Mouse (Mus musculus) frontal cortex, postnatal 25 days (tissue): ENCODE results near the gene Marc1.

Experiments used
- DNase-seq, 2 experiments: peaks; one replicate each; pipeline ENCODE4 v3.0.0; 2022; ENCODE audit warnings: low spot score in 2 of 2

Marc1 gene

DNA sequence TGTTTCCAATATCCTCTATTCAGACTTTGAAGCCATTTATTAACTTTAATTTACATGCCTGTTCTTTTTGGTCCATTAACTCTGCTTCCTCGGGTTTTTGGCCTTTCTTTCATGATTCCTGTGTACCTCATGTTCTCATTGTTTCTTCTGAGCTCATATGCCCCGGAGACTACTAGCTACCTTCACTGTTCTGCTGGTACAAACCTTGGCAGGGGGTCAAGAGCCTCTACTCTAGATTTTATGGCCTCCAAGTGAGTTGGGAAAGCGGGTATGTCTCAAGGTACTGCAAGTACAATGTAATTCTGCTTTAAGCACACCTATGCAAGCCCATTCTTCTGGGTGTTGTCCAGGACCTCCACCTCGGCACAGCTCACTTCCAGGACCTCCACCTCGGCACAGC is 48.2 kb downstream of the Marc1 start:
- DNase-seq: no peak

DNA sequence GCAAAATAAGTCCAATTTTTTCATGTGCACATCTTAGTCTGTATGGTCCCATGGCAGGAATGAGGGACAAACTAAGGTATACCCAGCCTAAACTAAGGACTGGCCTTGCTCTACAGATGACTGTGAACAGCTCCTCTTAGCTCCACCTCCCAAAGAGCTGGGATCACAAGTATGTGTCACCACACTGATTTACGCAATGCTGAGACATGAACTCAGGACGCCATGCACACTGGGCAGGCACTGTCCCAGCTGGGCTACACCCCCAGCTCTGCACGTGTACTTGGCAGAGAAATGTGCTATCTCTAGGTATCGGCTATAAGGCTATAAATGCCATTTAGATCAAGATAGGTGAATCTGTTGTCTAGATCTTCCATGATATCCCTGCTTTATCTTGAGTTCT is 49.1 kb downstream of the Marc1 start:
- no peak for DNase-seq

DNA sequence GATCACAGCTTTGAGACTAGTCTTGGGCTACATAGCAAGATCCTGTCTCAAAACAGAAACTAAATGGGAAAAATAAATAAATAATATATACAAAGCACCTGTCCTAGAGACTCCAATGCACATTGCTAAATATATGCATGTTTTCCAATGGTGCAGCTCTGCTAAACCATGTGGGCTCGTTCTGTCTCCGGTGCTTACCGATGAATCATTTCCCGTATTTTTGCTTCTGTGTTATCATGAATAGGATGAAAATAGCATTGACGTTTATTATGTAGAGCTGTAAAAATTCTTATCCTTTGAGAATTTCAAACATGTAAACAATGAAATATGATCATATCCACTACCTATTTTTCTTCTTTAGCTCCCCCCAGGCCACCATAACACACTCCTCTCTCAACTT is 58.4 kb downstream of the Marc1 start:
- no peak for DNase-seq

DNA sequence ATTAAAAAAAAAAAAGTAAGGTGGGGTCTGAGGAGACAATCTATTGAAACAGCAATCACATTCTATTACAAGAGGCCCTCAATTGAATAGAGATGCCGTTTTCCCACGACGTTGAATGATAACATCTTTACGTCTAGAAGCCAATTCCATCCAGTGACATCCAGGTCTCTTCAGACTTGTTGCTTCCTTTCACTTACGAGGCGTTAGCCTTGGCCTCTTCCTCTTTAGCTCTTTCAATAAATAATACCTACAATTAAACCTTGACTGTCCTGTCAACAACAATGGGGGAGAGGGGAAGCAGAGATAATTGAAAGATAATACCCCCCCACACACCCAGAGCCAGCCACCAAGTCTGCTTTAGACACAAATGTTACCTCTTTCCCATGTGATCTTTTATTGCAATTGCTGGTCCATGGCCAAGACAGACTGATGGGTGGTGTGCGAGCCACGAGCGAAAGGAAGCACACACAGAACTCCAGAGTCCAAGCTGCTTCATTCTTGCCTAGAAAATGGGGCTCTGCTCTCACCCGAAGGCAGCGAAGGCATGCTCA is 60.9 kb downstream of the Marc1 start:
- no peak for DNase-seq

DNA sequence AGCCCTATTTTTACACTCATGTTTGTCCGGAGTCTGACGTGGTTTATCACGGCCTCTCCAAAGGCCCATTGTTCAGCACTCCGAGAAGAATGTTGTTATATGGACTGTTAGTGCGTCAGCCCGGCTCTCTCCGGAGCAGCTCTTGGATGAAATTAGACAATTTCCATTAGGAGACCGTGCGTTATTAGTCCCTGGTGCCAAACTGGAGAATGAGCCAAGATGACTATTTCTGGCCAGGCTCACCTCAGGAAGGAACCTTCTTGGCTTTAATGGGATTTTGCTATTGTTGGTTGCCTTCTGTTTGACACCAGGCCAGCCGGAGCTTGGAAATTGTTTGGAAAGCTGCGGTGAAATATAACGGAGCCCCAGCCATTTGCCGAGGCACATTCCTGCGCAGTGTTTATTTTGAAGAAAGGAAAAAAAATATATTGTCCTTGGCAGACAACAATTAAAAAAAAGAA is 62.4 kb downstream of the Marc1 start:
- DNase-seq: no peak

DNA sequence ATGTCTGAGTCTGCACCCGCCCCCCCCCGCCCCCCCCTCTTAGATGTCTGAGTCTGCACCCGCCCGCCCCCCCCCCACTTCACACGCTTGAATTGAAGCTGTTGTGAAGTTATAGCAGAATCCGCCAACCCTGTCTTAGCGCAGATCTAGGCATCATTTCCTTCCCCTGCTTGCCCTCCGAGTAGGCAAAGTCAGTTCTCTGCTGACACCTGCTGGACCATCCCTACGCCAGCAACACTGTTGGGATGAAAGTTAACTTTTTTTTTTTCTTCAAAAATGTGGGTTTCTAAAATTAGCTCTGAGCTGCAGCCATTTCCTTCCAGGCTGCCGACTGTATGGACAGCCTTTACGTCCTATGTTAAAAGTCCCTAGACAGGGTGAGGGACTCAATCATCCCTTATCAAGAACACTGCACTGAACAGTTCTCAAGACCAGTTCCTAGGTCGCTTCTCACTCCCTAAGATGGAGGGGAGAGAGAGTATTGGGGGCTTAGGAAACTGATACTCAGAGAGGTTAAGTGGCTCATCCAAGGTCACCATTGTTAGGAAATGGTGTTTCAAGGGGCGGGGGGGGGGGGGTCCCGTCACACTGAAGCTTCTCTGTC is 73.1 kb downstream of the Marc1 start:
- DNase-seq: peak in 1 of 2 experiments; percentile 44

DNA sequence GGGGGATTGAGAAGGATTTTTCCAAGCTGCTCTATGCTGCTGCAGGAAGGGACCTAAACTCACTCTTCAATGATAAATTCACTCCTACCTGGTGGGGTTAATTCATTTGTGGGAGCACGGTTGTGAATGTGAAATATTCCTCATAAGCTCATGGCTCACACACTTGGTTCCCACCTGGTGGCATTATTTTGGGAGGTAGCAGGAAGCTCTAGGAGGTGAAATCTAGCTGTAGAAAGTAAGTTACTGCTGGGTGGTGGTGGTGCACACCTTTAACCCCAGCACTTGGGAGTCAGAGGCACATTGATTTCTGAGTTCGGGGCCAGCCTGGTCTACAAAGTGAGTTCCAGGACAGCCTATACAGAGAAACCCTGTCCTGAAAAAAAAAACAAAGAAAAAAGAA is 73.9 kb downstream of the Marc1 start:
- no peak for DNase-seq
